In genomic region chr9:40639536-40640187, GRCm38 (mm10) we compare ENCODE assay signal across 18 mouse cellular contexts. TPM values are rescaled to one million over a fixed set of nuclear protein-coding genes. Genes with fewer than 3 reads are reported as not detected.
DNase-seq lines count a peak whose midpoint lies in the region; ATAC-seq and TF ChIP-seq lines count a peak whose summit lies in the region.
"Had no signal": no experiment of that assay in that cellular context is flagged by ENCODE, and none has a peak within 500 bp of the region (broad histone marks: within the 10 kb centered on the region; RNA-seq: fewer than 3 reads in every experiment).

No protein-coding gene starts in this region.

- TF ChIP-seq CTCF in brain, embryonic 14.5 days (IDR thresholded peaks at IDR 0.05; ENCODE audit: borderline replicate concordance, extremely low read depth, insufficient read depth, insufficient read length): no peak

- H3K27me3 ChIP-seq in heart, embryonic 12.5 days (replicated peaks): peaks cover 4% of the 10 kb centered on the region; the same call in 1 of the 2 replicates
- H3K27me3 ChIP-seq: liver, embryonic 13.5 days had no signal

- no peak overlapping the region for H3K9ac ChIP-seq in heart, embryonic 12.5 days
- H3K9ac ChIP-seq: forebrain, postnatal 0 days; liver, embryonic 13.5 days had no signal

- ATAC-seq in cerebellum, adult (ENCODE audit: insufficient number of reproducible peaks, low FRiP score, low TSS enrichment): peak; percentile 38; the same call in 1 of the 2 replicates
- no peak for ATAC-seq in heart, embryonic 12.5 days (ENCODE audit: insufficient number of reproducible peaks, low FRiP score)
- ATAC-seq: lung, postnatal 0 days had no signal

- H3K36me3 ChIP-seq in heart, embryonic 12.5 days: no peaks in the 10 kb centered on the region
- H3K36me3 ChIP-seq: liver, embryonic 13.5 days had no signal

- no peak overlapping the region for H3K27ac ChIP-seq in heart, embryonic 12.5 days (ENCODE audit: poor library complexity, severe bottlenecking)
- H3K27ac ChIP-seq: liver, embryonic 13.5 days had no signal

- TF ChIP-seq POLR2A in brain, embryonic 14.5 days (IDR thresholded peaks at IDR 0.05; ENCODE audit: borderline replicate concordance, extremely low read depth, insufficient read depth, insufficient read length, poor library complexity, severe bottlenecking): no peak

- WGBS in heart, embryonic 12.5 days: 66% methylated on average over 10 of the region's 10 CpGs

- H3K9me3 ChIP-seq in heart, embryonic 12.5 days (replicated peaks): no peaks in the 10 kb centered on the region
- H3K9me3 ChIP-seq: liver, embryonic 13.5 days had no signal

- no peak for DNase-seq in cerebellum, postnatal 36 days
- DNase-seq in heart, adult 11 months: peak; percentile 97
- DNase-seq in kidney, postnatal 14 days: peak; percentile 15
- no peak for DNase-seq in kidney, postnatal 4 days
- DNase-seq in brain, embryonic 14.5 days (ENCODE audit: low read depth): peak; percentile 53
- no peak for DNase-seq in urinary bladder, postnatal 10 days (ENCODE audit: low spot score)
- DNase-seq: adrenal gland, postnatal 10 days; embryo, embryonic 11 days; forebrain, postnatal 0 days; kidney, postnatal 10 days; liver, embryonic 13.5 days; right cerebral cortex, postnatal 25 days had no signal

- H3K4me1 ChIP-seq in heart, embryonic 12.5 days (replicated peaks): peaks cover 16% of the 10 kb centered on the region

- H3K4me3 ChIP-seq in heart, embryonic 12.5 days: no peak overlapping the region
- H3K4me3 ChIP-seq: liver, embryonic 13.5 days had no signal

- H3K4me2 ChIP-seq in heart, embryonic 12.5 days: no peak overlapping the region

RNA-seq across cellular contexts. Expression of gene Gm21915, which starts 30.8 kb away (rescaled TPM):
- polyA plus RNA-seq in heart, embryonic 12.5 days (2016; fragmentation: Nextera tagmentation; extraction: Ambion mirVana): not detected in 2 replicates
- not detected in 2 replicates for polyA plus RNA-seq in brain, embryonic 14.5 days (2012; rRNA removed)
- polyA plus RNA-seq: forebrain, postnatal 0 days; gonadal fat pad, adult 2 months; intestine, postnatal 0 days; liver, embryonic 13.5 days; lung, postnatal 0 days; neural tube, embryonic 11.5 days had no signal

RNA-seq across cellular contexts. Expression of gene Clmp, which starts 46.1 kb away (rescaled TPM):
- 14.9 and 17.0 TPM in 2 replicates for polyA plus RNA-seq in heart, embryonic 12.5 days (2016; fragmentation: Nextera tagmentation; extraction: Ambion mirVana)
- polyA plus RNA-seq in brain, embryonic 14.5 days (2012; rRNA removed): 31.6 and 48.4 TPM in 2 replicates

Comparison
In these comparisons a context has a peak if more than half of its experiments do, and no peak if none do; other contexts are left out.
1. DNase-seq: peak in heart, adult 11 months (single experiment), kidney, postnatal 14 days (single experiment) and brain, embryonic 14.5 days (single experiment); none in cerebellum, postnatal 36 days (0 of 2), kidney, postnatal 4 days (0 of 2) and urinary bladder, postnatal 10 days (single experiment).